Mouse (Mus musculus): Measurements from ENCODE around the gene Gpkow.
A peak's percentile ranks its signal among the peaks of the same experiment; 100 is the strongest.

Gene Gpkow

DNA sequence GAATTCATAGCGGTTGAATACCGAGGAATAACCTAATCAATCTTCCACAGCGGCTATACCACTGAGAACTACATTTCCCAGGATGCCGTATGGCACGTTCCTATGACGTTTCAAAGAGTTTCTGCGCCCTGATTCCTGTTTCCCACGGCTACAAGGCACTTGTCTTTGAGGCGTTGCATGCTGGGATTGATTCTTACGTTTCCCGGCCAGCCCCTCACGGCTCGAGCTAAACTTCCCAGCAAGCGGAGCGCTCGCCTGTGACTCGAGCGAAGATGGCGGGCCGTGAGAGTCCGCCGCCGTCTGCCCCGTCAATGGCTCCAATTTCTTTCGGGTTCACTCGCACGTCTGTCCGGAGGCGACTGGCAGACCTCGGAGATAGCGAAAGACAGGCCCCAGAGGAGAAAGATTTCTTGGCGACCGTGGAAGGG is at the start of gene Gpkow:
TSS of gene Gpkow (plus strand) at position 178 of the 428 bp plus-strand sequence.
- peak; percentile 85 for DNase-seq (ENCODE audit: low spot score)

- DNase-seq (ENCODE audit: low spot score), result peak; percentile 74
Measured at GRCm38 (mm10) chrX:7648671-7649304, 48.1 kb upstream of the Gpkow start.

DNA sequence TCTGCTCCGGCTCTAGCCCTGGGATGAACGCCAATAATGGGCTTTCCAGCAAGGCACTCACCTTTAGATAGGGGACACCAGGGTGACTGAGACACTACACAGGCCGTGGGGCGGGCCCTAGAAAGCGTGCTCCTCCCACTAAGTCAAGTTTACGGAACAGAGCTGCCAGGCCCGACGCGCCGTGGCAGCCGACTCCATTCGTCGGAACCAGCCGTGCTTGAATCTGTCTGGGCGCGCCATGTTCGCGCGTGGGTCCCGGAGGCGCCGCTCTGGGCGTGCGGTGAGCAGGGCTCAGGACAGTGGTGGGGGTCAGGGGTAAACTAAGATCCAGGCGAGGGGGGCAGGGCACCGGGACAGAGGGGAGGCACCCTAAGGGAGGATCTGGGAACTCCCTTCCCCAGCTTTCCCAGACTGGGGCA is 39.7 kb upstream of the Gpkow start, which contains the start of gene Prickle3:
TSS of gene Prickle3 (plus strand) at position 40 of the 419 bp plus-strand sequence.
- DNase-seq (ENCODE audit: low spot score), result no peak

- DNase-seq (ENCODE audit: low spot score), result no peak
Measured at GRCm38 (mm10) chrX:7658031-7658784, 38.7 kb upstream of the Gpkow start.

DNA sequence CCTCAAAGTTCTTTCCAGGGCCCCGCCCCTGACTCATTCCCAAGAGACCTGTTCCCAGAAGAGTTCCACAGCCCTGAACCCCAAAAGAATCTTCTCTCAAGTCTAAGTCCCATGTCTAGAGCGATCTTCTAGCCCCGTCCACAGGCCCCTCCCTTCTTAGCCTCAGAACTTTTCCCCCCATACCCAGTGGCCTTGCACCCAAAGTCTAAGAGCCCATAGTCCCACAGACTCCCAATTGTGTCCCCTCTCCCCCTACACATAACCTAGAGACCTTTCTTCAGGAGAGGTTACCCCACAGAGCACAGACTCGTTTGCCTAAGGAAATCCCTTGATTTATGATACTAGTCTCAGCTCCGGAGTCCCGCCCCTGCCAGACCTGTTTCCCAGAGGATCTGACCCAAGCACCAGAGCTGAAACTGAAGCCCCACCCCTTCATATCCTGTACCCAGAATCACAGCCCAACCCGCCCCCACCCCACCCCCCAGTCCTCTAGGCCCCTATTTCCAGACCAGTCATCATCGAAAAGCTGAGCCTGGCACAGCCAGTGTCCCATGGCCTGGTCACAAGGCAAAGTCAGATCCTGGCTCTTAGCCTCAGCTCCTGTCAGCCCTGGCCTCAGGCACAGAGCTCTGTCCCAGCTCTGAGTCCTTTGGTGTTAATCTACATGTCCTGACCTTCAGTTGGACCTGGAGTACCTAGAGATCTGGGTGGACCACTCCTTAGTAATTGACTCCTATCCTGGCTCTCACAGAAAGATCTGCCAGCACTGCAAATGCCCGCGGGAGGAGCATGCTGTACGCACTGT is 37.9 kb upstream of the Gpkow start:
- DNase-seq (ENCODE audit: low spot score), result no peak

GRCm38 (mm10) chrX:7661086-7661485 is 35.8 kb upstream of the Gpkow start:
- DNase-seq (ENCODE audit: low spot score), result no peak

- DNase-seq (ENCODE audit: low spot score), result no peak
Measured at GRCm38 (mm10) chrX:7662936-7663335, 34.0 kb upstream of the Gpkow start.

DNA sequence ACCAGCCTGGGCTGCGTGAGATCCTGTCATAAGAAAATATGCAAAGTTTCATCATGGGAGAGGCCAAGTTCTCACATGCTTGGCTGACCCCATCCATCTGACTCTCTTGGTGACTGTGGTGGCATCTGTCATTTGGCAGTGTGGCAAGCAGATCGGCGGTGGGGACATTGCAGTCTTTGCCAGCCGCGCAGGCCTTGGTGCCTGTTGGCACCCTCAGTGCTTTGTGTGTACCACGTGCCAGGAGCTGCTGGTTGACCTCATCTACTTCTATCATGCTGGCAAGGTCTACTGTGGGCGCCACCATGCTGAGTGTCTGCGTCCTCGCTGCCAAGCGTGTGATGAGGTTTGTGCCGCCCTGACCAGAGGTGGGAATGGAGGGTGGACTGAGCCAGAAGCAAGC is 32.1 kb upstream of the Gpkow start:
- no peak for DNase-seq (ENCODE audit: low spot score)

DNA sequence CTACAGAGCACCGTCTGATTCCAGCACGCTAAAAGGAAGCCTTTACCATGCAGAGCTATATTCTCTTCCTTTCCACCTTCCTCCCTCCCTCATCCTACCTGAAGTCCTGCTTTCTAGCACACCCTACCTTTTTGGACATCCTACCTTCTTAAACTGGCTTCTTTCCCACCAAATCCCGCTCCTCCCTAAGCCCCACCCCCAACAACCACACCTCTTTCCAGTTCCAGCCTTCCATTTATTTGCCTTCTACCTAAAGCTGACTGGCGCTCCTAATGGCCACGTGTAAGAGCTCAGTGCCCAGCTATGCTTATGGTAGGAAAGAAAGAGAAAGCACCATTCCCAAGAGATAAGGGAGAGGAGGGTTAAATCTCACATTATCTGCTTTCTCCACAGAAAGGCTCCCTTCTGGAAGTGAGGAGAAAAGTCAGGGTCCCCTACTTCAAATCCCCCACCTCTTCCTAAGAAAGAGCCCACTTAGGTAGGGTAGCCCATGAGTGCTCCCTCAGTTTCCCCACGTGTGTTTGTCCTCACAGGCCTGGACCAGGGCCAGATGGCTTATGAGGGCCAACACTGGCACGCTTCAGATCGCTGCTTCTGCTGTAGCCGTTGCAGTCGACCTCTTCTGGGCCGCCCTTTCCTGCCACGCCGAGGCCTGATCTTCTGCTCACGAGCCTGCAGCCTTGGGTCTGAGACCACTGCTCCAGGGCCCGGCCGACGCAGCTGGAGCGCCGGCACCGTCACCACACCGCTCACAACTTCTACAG is 31.0 kb upstream of the Gpkow start:
- no peak for DNase-seq (ENCODE audit: low spot score)

- peak; percentile 30 for DNase-seq (ENCODE audit: low spot score)
Measured at GRCm38 (mm10) chrX:7670390-7670881, 26.5 kb upstream of the Gpkow start.

- no peak for DNase-seq (ENCODE audit: low spot score)
Measured at GRCm38 (mm10) chrX:7670921-7671623, 25.9 kb upstream of the Gpkow start, which contains the start of gene Plp2. TSS of gene Plp2 (minus strand) at chrX:7671390.

GRCm38 (mm10) chrX:7672739-7673138 is 24.2 kb upstream of the Gpkow start:
- DNase-seq (ENCODE audit: low spot score), result no peak

DNA sequence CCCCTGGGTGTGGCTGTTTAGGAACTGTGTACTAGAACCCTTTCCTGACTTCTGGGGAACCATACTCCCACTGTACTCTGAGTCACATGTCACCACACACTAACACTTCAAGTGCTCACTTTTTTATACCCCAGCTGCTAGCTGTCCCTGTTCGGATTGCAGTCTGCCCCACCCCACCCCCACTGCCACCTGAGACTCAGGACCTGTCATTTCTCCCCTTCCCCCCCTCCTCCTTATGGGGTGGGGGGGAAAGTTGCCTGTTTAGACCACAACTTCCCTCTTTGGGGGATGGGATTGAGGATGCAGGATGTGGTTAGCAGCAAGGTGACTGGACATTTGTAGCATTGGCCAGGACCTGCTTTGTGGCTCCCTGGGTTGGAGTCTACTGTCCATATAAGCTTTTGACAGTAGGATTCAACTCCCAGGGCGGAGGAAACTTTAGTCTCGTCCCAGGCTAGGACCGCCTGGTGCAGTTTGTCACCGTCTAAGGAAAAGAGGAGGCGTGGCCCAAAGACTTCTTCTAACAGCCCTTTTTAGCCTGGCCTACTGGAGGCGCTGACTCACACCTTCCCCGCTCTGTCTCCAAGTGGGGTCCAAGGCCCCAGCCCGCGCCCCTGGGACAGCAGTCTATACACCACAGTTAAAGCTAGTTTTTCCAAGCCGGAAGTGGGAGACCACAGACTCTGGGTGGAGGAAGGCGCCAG is 23.2 kb upstream of the Gpkow start:
- no peak for DNase-seq (ENCODE audit: low spot score)

GRCm38 (mm10) chrX:7674284-7675000 is 22.5 kb upstream of the Gpkow start:
- no peak for DNase-seq (ENCODE audit: low spot score)

DNA sequence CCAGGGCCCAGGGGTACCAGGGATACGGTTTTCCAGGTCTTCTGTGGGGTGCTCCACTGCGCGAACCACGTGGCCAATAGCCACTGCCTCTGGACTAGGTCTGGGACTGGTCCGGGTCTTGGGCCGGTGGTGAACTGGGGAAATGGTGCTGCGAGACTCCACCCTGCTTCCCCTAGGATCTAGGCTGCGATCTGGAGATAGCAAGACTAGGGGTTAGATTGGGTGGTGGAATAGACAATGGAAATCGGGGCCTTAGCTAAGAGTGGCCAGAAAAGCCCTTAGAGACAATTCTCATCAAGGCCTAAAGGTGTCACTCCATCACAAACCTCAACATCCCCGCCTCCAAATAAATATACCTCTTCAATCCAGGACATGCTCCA is 21.9 kb upstream of the Gpkow start:
- DNase-seq (ENCODE audit: low spot score), result no peak

- DNase-seq (ENCODE audit: low spot score), result no peak
Measured at GRCm38 (mm10) chrX:7678986-7679385, 17.9 kb upstream of the Gpkow start.

GRCm38 (mm10) chrX:7679405-7680056 is 17.4 kb upstream of the Gpkow start:
- DNase-seq (ENCODE audit: low spot score), result peak; percentile 88

DNA sequence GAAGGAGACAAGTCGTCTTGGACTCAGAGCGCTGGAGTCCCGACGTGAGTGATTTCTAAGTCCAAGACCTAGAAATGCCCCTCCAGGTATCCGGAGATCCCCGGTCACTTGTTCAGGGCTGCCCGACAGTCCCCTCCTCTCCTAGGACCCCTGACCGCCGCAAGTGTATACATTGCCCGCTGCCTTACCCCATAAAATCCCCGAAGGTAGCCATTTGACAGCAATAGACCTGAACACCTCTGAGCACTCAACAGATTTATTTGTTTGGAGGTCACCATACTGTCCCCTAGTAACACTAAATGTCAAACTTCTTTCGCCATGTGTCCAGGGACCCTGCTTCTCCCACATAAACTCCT is 16.9 kb upstream of the Gpkow start:
- no peak for DNase-seq (ENCODE audit: low spot score)

- no peak for DNase-seq (ENCODE audit: low spot score)
Measured at GRCm38 (mm10) chrX:7680864-7681263, 16.1 kb upstream of the Gpkow start, which contains the start of gene Magix. TSS of gene Magix (minus strand) at chrX:7681251.
